Mouse (Mus musculus) lung, embryonic 14.5 days (tissue): Measurements from ENCODE around the gene Slc43a3. TPM values are rescaled to one million over a fixed set of nuclear protein-coding genes. Genes with fewer than 3 reads are reported as not detected.
"Not testable (repeated sequence)": the region's sequence is repeated elsewhere in the genome, so short reads cannot be mapped to it uniquely, and the experiment has no call there.

Experiments
- ATAC-seq: fragments of 200-750 bp; cut with Nextera tagmentation; 2 replicates; pipeline ENCODE4 v1.8.0; 2017; ENCODE audit warnings: mild to moderate bottlenecking, moderate TSS enrichment, moderate library complexity; ENCODE audit not compliant: insufficient read depth
- DNase-seq: peaks from one replicate; pipeline ENCODE4 v3.0.0-alpha.2; 2015
- H3K27ac ChIP-seq: fragments of 300-500 bp; sonication (generic); 2 replicates; pipeline ENCODE4 v1.5.1; 2014; ENCODE audit warnings: low read depth, mild to moderate bottlenecking, moderate library complexity
- H3K27me3 ChIP-seq: fragments of 300-500 bp; sonication (generic); 2 replicates; pipeline ENCODE4 v1.6.1; 2014; ENCODE audit warnings: low read length, control low read depth; ENCODE audit not compliant: insufficient read depth
- H3K36me3 ChIP-seq: fragments of 300-500 bp; sonication (generic); 2 replicates; pipeline ENCODE4 v1.6.1; 2014; ENCODE audit warnings: control low read depth; ENCODE audit not compliant: insufficient read depth
- H3K4me1 ChIP-seq: fragments of 300-500 bp; sonication (generic); 2 replicates; pipeline ENCODE4 v1.6.1; 2014; ENCODE audit warnings: antibody characterized with exemption, control low read depth; ENCODE audit not compliant: insufficient read depth
- H3K4me2 ChIP-seq: fragments of 300-500 bp; sonication (generic); 2 replicates; pipeline ENCODE4 v1.6.1; 2014; ENCODE audit warnings: mild to moderate bottlenecking
- H3K4me3 ChIP-seq: fragments of 300-500 bp; sonication (generic); 2 replicates; pipeline ENCODE4 v1.5.1; 2014; ENCODE audit warnings: low read depth, low read length
- H3K9ac ChIP-seq: fragments of 300-500 bp; sonication (generic); 2 replicates; pipeline ENCODE4 v1.6.1; 2014
- H3K9me3 ChIP-seq: fragments of 300-500 bp; sonication (generic); 2 replicates; pipeline ENCODE4 v1.6.1; 2016; ENCODE audit warnings: low read depth, low read length, control low read depth
- CTCF ChIP-seq: IDR thresholded peaks from 2 replicates; pipeline ENCODE4 v1.5.1; 2016; ENCODE audit warnings: antibody characterized with exemption, low read depth
- WGBS: fragments of 180-500 bp; shearing (Covaris S2); extraction: QIAGEN DNeasy Blood & Tissue Kit; methylation state at CpG from one replicate; pipeline ENCODE4 v1.1.7; 2014; 5-methylcytosine and 5-hydroxymethylcytosine counted together
- polyA plus RNA-seq: library from polyadenylated mRNA; unstranded; fragments of >200 nt; fragmentation: Nextera tagmentation; extraction: Ambion mirVana; gene quantifications from 2 replicates; pipeline ENCODE4 v1.2.1, GENCODE M21; 2014

The Slc43a3 gene
- polyA plus RNA-seq, 1 experiment from 2014 or later, result 77.4 TPM

DNA sequence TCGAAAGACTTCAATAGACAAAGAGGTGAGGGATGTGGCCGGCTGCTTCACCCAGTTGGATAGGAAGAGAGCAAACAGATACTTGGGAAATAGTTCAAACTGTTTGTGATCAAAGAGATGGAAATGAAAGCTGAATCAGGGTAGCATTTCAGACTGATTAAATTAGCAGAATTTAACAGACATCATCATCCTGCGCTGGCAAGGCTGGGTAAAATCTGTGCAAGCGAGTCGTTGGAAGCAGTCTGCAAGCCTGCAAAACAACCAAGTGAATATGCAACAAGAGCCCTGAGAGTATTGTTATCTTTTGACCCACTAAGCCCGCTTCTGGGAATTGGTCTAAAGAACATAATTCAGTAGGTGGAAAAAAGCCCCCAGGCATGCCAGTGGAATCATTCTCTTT lies 43.0 kb upstream of the Slc43a3 start:
- H3K9me3 ChIP-seq, result no peaks in the 10 kb centered on the region
- DNase-seq, result no peak
- no peak overlapping the region for H3K4me3 ChIP-seq
- peaks cover 11% of the 10 kb centered on the region for H3K4me1 ChIP-seq
- no peak for TF ChIP-seq CTCF
- WGBS, result 39% methylated on average over 6 of the region's 6 CpGs
- no peak overlapping the region for H3K9ac ChIP-seq
- peaks cover 10% of the 10 kb centered on the region for H3K27me3 ChIP-seq
- H3K27ac ChIP-seq, result no peak overlapping the region
- no peak overlapping the region for H3K4me2 ChIP-seq
- no peak for ATAC-seq
- no peaks in the 10 kb centered on the region for H3K36me3 ChIP-seq

DNA sequence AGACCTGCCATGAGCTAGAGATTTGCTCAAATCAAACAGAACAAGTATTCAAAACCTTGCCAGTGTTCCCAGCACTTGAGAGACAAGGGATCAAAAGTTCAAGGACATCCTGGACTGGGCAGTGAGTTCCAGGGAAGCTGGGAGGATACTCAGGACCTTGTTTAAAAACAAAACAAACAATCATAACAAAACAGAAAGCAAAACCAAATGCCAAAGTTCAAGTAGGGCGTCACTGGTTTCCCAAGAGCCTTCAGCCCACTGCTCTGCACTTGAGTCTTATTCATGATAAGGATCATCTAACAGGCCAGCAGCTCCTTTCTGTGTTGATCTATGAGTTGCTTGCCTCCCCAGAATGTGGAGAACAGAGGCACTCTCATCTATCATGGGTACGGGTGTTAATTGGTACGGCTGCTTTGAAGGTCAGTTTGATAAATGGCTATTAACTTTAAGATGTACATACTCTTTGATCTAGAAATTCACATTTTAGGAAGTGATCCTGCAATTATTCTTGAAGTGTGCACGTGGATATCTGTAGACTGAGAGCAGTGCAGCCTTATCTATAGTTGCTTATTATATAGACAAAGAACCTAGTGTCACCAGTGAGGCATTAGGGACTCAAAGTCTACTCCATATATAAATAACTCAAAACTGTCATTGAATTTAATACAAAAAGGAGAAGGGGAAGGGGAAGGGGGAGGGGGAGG lies 40.7 kb upstream of the Slc43a3 start:
- Histone ChIP-seq H3K4me1 (no peaks in the 10 kb centered on the region), H3K4me3 (no peak overlapping the region), H3K27ac (no peak overlapping the region), H3K4me2 (no peak overlapping the region), H3K27me3 (no peaks in the 10 kb centered on the region), H3K9me3 (no peaks in the 10 kb centered on the region), H3K9ac (no peak overlapping the region), H3K36me3 (no peaks in the 10 kb centered on the region)
- no peak for TF ChIP-seq CTCF
- WGBS, result 17% methylated on average over 4 of the region's 4 CpGs
- ATAC-seq (no peak), DNase-seq (peak; percentile 34)

DNA sequence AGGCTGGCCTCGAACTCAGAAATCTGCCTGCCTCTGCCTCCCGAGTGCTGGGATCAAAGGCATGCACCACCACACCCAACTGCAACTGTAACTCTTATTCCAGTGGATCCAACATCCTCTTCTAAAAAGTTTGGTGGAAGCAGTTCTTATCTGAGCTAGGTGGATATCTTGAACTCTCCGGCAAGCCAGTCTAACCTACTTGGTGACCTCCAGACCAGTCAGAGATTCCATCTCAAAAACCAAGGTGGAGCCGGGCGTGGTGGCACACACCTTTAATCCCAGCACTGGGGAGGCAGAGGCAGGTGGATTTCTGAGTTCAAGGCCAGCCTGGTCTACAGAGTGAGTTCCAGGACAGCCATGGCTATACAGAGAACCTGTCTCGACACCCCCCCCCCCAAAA lies 39.7 kb upstream of the Slc43a3 start:
- not testable (repeated sequence) for H3K4me3 ChIP-seq, ATAC-seq, DNase-seq, H3K9ac ChIP-seq, H3K9me3 ChIP-seq, H3K4me1 ChIP-seq, H3K4me2 ChIP-seq, H3K27ac ChIP-seq, H3K27me3 ChIP-seq, H3K36me3 ChIP-seq
- 91% methylated on average over 6 of the region's 6 CpGs for WGBS

DNA sequence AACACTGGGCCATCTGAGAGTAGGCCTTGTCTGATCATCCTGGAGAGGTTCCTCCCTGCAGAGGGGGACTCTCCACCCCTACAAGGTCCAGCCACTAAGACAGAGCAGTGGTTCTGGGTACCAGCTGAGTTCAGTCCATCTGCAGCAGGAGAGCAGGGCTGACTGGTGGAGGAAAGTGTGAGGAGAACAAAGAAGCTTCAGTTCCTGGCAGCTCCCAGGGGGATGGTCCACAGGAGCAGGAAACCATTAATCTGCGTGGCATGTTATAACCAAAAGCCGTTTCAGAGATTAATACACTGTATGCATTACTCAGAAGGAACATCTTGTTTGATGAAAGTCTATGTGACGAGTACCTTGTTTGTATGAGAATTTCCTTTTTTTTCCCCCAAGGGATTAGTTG lies 23.7 kb upstream of the Slc43a3 start:
- Histone ChIP-seq H3K9me3 (no peaks in the 10 kb centered on the region), H3K27me3 (no peaks in the 10 kb centered on the region), H3K27ac (no peak overlapping the region), H3K4me3 (no peak overlapping the region), H3K4me2 (no peak overlapping the region), H3K4me1 (no peaks in the 10 kb centered on the region), H3K36me3 (no peaks in the 10 kb centered on the region), H3K9ac (no peak overlapping the region)
- 19% methylated on average over 3 of the region's 3 CpGs for WGBS
- TF ChIP-seq CTCF, result no peak
- peak; percentile 40 for DNase-seq
- peak; percentile 67 for ATAC-seq

DNA sequence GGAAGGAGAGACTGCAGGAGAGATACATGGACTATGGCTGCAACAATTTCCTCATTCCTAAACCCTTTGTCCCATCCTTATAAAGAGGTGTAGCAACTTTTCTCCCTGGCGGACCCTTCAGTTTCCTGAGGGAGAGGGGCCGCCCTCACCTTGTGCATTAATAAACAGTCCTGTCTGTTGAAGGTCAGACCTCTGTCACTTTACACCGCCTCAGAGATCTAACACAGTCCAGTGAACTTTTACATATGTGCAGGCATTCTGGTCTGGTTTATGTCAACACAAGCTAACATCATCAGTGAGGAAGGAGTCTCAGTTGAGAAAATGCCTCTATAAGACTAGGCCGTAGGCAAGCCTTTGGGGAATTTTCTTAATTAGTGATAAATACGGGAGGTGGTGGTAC lies 22.5 kb upstream of the Slc43a3 start:
- Histone ChIP-seq H3K27me3 (no peaks in the 10 kb centered on the region), H3K36me3 (no peaks in the 10 kb centered on the region), H3K4me2 (no peak overlapping the region), H3K9me3 (no peaks in the 10 kb centered on the region), H3K27ac (no peak overlapping the region), H3K4me3 (no peak overlapping the region), H3K9ac (no peak overlapping the region), H3K4me1 (no peaks in the 10 kb centered on the region)
- no peak for TF ChIP-seq CTCF
- ATAC-seq (no peak), DNase-seq (no peak)
- WGBS, result 73% methylated on average over 5 of the region's 5 CpGs

DNA sequence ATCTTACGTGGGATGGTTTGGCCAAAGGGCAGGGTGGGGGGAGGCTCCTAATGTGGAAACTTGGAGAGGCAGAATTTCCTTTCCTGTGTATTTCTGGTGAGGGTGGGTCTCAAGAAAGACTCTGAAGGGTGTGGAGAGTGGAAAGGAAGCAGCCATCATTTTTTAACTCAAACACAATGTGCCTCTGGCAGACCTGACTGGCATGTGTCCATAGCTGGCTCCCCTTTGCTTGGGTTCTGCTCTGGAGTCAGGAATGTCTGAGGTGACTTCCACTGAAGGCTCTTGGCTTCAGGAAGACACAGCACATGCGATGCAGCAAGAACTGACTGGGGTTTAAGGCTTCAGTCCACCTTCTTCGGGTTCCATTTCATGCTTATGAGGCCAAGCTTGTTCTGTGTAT lies 21.0 kb upstream of the Slc43a3 start:
- H3K27ac ChIP-seq, result 0 out of 2 replicates have a peak overlapping the region, but pooled peaks have one; percentile 50

DNA sequence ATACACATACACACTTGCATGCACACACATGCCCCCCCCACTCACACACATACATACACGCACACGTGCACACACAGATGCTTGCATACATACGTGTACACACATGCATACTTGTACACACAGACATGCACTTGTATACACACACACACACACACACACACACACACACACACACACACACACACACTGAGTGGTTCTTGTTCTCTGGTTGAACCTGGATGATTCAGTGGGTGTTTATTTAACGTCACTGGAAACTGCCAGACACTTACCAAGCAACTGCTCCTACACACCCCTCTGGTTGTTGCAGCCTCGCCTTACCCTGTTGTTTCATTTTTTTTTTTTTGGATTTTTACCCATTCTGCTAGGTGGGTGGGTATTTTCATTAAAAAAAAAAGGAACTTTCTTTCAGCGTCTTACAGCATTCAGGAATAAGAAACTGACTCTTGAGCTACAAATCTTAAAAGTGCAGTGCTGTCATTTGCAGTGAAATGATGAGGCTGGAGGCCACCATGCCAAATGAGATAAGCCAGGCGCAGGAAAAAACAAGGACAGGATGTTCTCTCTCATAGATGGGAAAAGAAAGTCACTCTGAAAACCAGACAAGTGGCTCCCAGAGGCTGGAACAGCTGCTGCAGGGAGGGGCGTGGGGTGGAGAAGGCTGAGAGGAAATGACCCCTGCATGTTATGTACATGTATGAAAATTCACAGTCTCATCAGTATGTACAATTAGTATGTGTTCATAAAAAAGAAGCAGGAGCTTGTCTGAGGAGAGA lies 19.6 kb upstream of the Slc43a3 start:
- no peaks in the 10 kb centered on the region for H3K9me3 ChIP-seq
- no peak overlapping the region for H3K4me2 ChIP-seq
- no peaks in the 10 kb centered on the region for H3K4me1 ChIP-seq
- 48% methylated on average over 8 of the region's 8 CpGs for WGBS
- H3K36me3 ChIP-seq, result no peaks in the 10 kb centered on the region
- ATAC-seq (0 out of 2 replicates have a peak, but pooled peaks have one; percentile 24), DNase-seq (peak; percentile 50)
- no peak overlapping the region for H3K9ac ChIP-seq
- H3K27ac ChIP-seq, result 0 out of 2 replicates have a peak overlapping the region, but pooled peaks have one; percentile 21
- no peak for TF ChIP-seq CTCF
- H3K27me3 ChIP-seq, result no peaks in the 10 kb centered on the region
- H3K4me3 ChIP-seq, result no peak overlapping the region

More for the DNA sequence above, 21.0 kb upstream of the Slc43a3 start:
- H3K4me3 ChIP-seq, result no peak overlapping the region
- no peaks in the 10 kb centered on the region for H3K27me3 ChIP-seq
- no peak overlapping the region for H3K4me2 ChIP-seq
- no peak for ATAC-seq
- H3K4me1 ChIP-seq, result no peaks in the 10 kb centered on the region
- H3K9ac ChIP-seq, result no peak overlapping the region
- DNase-seq, result peak; percentile 44
- H3K36me3 ChIP-seq, result no peaks in the 10 kb centered on the region
- H3K9me3 ChIP-seq, result no peaks in the 10 kb centered on the region
- WGBS, result 69% methylated on average over 3 of the region's 3 CpGs
- TF ChIP-seq CTCF, result no peak
